Mouse (Mus musculus) lung, embryonic 14.5 days (tissue): ENCODE measurements around the gene Trmt112. TPM values are rescaled to one million over a fixed set of nuclear protein-coding genes. Genes with fewer than 3 reads are reported as not detected.

Experiments used
- ATAC-seq: fragments of 200-750 bp; cut with Nextera tagmentation; 2 replicates; pipeline ENCODE4 v1.8.0; 2017; ENCODE audit warnings: mild to moderate bottlenecking, moderate TSS enrichment, moderate library complexity; ENCODE audit not compliant: insufficient read depth
- DNase-seq: peaks from one replicate; pipeline ENCODE4 v3.0.0-alpha.2; 2015
- H3K27ac ChIP-seq: fragments of 300-500 bp; sonication (generic); 2 replicates; pipeline ENCODE4 v1.5.1; 2014; ENCODE audit warnings: low read depth, mild to moderate bottlenecking, moderate library complexity
- H3K27me3 ChIP-seq: fragments of 300-500 bp; sonication (generic); 2 replicates; pipeline ENCODE4 v1.6.1; 2014; ENCODE audit warnings: low read length, control low read depth; ENCODE audit not compliant: insufficient read depth
- H3K36me3 ChIP-seq: fragments of 300-500 bp; sonication (generic); 2 replicates; pipeline ENCODE4 v1.6.1; 2014; ENCODE audit warnings: control low read depth; ENCODE audit not compliant: insufficient read depth
- H3K4me1 ChIP-seq: fragments of 300-500 bp; sonication (generic); 2 replicates; pipeline ENCODE4 v1.6.1; 2014; ENCODE audit warnings: antibody characterized with exemption, control low read depth; ENCODE audit not compliant: insufficient read depth
- H3K4me2 ChIP-seq: fragments of 300-500 bp; sonication (generic); 2 replicates; pipeline ENCODE4 v1.6.1; 2014; ENCODE audit warnings: mild to moderate bottlenecking
- H3K4me3 ChIP-seq: fragments of 300-500 bp; sonication (generic); 2 replicates; pipeline ENCODE4 v1.5.1; 2014; ENCODE audit warnings: low read depth, low read length
- H3K9ac ChIP-seq: fragments of 300-500 bp; sonication (generic); 2 replicates; pipeline ENCODE4 v1.6.1; 2014
- H3K9me3 ChIP-seq: fragments of 300-500 bp; sonication (generic); 2 replicates; pipeline ENCODE4 v1.6.1; 2016; ENCODE audit warnings: low read depth, low read length, control low read depth
- CTCF ChIP-seq: IDR thresholded peaks from 2 replicates; pipeline ENCODE4 v1.5.1; 2016; ENCODE audit warnings: antibody characterized with exemption, low read depth
- WGBS: fragments of 180-500 bp; shearing (Covaris S2); extraction: QIAGEN DNeasy Blood & Tissue Kit; methylation state at CpG from one replicate; pipeline ENCODE4 v1.1.7; 2014; 5-methylcytosine and 5-hydroxymethylcytosine counted together
- polyA plus RNA-seq: library from polyadenylated mRNA; unstranded; fragments of >200 nt; fragmentation: Nextera tagmentation; extraction: Ambion mirVana; gene quantifications from 2 replicates; pipeline ENCODE4 v1.2.1, GENCODE M21; 2014

Gene Trmt112
- polyA plus RNA-seq, 1 experiment from 2014 or later, result 155 TPM

- Histone ChIP-seq H3K4me2 (peak within 1 kb of the TSS; percentile 80), H3K27me3 (peaks cover 42% of the 10 kb centered on the region), H3K9me3 (no peaks in the 10 kb centered on the region), H3K27ac (peak within 1 kb of the TSS; percentile 76), H3K36me3 (0 out of 2 replicates have a peak, but pooled peaks cover 2% of the 10 kb centered on the region), H3K9ac (peak within 1 kb of the TSS; percentile 70), H3K4me1 (no peaks in the 10 kb centered on the region), H3K4me3 (peak within 1 kb of the TSS; percentile 66)
- peak; percentile 100 for DNase-seq
- peak; percentile 94 for ATAC-seq
- WGBS, result under 1% methylated on average over 57 of the region's 66 CpGs
- TF ChIP-seq CTCF, result no peak
Measured at GRCm38 (mm10) chr19:6921647-6922567, 12.4 kb downstream of the Trmt112 start, which contains the start of gene Esrra. TSS of gene Esrra (minus strand) at chr19:6921813.

DNA sequence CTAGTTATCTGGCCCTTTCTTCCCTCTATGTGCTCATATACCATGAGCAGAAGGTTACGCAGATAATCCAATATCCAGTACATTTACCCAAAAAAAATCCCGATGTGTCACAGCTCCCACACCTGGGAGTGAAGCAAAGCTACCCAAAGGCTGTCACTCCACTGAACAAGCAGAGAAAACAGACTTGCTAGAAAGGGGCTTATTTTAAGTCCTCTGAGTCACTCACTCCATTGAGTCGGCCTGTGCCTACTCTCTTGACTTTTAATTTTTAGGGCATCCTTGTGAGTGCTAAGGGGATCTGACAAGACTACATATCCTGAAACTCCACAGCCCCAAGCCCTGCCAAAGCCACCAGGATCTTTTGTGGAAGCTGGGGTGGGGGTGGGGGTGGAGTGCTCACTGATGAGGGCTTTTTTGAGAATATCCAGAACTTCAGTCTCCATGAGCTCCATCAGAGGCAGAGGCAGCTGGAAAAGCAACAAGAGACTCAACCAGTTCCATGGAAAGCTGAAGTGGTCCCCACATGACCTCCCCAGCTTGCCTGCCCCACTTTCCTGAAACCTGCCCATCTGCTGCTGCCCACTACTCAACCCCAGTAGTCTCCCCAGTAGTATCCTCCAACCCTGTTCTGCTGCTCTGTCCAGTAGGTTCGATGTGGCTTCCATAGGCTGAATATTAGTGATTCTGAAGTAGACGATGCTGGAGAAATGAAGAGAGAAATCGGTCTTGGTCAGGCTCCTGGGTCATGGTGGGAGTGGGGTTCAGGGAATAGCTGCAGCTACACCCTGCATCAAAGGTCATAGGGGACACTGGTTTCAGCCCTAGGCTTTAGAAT, 13.6 kb downstream of the Trmt112 start:
- Histone ChIP-seq H3K4me2 (no peak overlapping the region), H3K4me3 (no peak overlapping the region)
- WGBS, result 57% methylated on average over 6 of the region's 6 CpGs

GRCm38 (mm10) chr19:6924461-6925306, 15.2 kb downstream of the Trmt112 start:
- TF ChIP-seq CTCF, result peak; percentile 82
- no peaks in the 10 kb centered on the region for H3K4me1 ChIP-seq
- no peak overlapping the region for H3K9ac ChIP-seq
- H3K4me3 ChIP-seq, result peak overlapping the region; percentile 18
- H3K27me3 ChIP-seq, result peaks cover 63% of the 10 kb centered on the region
- H3K27ac ChIP-seq, result no peak overlapping the region
- DNase-seq (peak; percentile 93), ATAC-seq (no peak)
- H3K9me3 ChIP-seq, result no peaks in the 10 kb centered on the region
- H3K36me3 ChIP-seq, result no peaks in the 10 kb centered on the region
- WGBS, result 4% methylated on average over 39 of the region's 39 CpGs
- peak overlapping the region; percentile 51 for H3K4me2 ChIP-seq

More for the DNA sequence above, 13.6 kb downstream of the Trmt112 start:
- DNase-seq, result no peak
- no peak overlapping the region for H3K27ac ChIP-seq
- no peaks in the 10 kb centered on the region for H3K4me1 ChIP-seq
- H3K9me3 ChIP-seq, result no peaks in the 10 kb centered on the region
- TF ChIP-seq CTCF, result no peak
- H3K9ac ChIP-seq, result no peak overlapping the region
- H3K36me3 ChIP-seq, result 0 out of 2 replicates have a peak, but pooled peaks cover 2% of the 10 kb centered on the region
- H3K27me3 ChIP-seq, result peaks cover 55% of the 10 kb centered on the region
- no peak for ATAC-seq

DNA sequence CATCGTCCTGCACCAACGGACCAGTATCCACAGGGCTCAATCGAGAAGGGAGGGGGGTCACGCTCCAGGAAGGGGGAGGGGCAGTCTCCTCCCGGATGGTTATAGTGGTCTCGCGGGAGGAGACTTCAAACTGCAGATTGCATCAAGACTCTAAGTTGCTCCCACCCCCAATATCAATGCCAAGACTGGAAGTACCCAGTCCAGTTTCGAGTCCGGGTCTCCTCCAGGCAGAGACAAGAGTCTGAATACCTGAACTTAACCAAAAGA, 15.7 kb downstream of the Trmt112 start, which contains the start of gene Catsperz:
Gene Catsperz, minus strand, starts transcription at position 74 of the 267 bp plus-strand sequence.
- Histone ChIP-seq H3K4me3 (peak within 1 kb of the TSS; percentile 18), H3K9me3 (no peaks in the 10 kb centered on the region), H3K4me1 (no peaks in the 10 kb centered on the region), H3K27ac (no peak within 1 kb of the TSS), H3K4me2 (peak within 1 kb of the TSS; percentile 51), H3K36me3 (no peaks in the 10 kb centered on the region), H3K9ac (no peak within 1 kb of the TSS), H3K27me3 (peaks cover 66% of the 10 kb centered on the region)
- 6% methylated on average over 9 of the region's 9 CpGs for WGBS
- DNase-seq, result peak; percentile 33
- no peak for ATAC-seq
- no peak for TF ChIP-seq CTCF

DNA sequence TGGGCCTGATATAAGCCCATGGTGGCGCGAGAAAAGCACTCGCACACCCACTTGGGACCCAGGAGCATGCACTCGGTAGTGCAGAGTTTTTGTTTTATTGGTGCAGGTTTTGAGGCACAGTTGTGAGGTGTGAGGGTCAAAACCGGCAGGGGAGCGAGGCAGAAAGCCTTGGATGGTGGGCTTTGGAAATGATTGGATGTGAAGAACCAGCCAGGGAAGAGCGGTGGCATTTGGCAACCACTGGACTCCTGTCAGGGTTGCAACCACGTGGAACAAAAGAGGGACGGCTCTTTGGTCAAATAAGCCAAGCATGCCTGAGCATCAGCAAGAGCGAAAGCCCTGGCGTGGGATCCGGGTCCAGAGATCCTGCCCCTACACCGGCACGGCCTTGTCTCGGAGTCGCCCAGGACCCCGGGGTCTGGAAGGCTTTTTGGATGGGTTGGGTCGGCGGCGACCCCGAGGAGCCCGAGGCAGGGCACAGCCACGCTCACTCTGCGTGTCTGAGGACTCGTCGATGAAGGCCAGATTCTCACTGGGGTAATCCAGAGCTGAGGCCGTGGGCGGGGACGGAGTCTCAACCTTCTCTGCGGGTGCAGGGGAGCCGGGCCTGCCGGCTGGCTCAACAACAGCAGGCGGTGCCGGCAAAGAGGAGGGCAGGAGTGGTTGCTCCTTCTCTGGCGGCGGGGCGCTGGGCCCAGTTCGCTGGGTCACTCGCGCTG, 16.3 kb downstream of the Trmt112 start:
- Histone ChIP-seq H3K4me1 (no peaks in the 10 kb centered on the region), H3K4me2 (peak overlapping the region; percentile 51), H3K9ac (no peak overlapping the region), H3K4me3 (peak overlapping the region; percentile 11; the same call in 1 of the 2 replicates), H3K36me3 (no peaks in the 10 kb centered on the region), H3K27me3 (peaks cover 71% of the 10 kb centered on the region), H3K9me3 (no peaks in the 10 kb centered on the region), H3K27ac (no peak overlapping the region)
- ATAC-seq (no peak), DNase-seq (no peak)
- 12% methylated on average over 40 of the region's 40 CpGs for WGBS
- TF ChIP-seq CTCF, result no peak
